Mouse (Mus musculus): ENCODE results near the gene Dpp7.

The Dpp7 gene

DNA sequence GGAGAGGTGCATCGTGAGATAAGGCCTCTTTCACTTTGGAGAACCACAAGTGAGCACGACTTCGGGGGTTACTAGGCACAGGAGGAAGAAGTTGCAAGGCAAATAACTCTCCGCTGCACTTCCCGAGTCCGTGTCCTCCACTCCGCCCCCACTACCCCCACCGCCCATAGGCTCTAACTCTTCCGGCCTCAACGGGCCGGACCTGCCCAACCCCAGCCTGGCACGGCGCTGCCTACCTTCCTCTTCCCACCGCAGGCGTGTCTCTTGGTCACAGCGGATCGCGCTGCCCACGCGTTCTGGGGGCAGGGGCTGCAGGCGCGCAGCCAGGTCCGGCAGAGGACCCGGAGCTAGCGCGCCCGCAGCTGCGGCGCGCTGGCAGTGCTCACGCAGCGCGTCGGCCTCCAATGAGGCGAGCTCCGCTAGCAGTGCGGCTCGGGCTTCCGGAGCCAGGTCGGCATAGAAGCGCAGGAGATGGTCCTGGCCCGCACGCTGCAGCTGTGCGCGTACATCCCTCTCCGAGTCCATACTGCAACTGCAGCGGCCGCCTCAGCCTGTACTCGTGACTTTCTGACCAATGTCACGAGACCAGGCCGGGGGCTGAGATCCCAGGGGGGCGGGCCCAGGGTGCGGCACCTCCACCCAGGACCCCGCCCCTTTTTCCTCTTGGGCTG lies 9.1 kb upstream of the Dpp7 start, which contains the start of gene Uap1l1:
TSS of gene Uap1l1 (minus strand) at position 592 of the 671 bp plus-strand sequence.
- peak; percentile 31 to 53 for DNase-seq

DNA sequence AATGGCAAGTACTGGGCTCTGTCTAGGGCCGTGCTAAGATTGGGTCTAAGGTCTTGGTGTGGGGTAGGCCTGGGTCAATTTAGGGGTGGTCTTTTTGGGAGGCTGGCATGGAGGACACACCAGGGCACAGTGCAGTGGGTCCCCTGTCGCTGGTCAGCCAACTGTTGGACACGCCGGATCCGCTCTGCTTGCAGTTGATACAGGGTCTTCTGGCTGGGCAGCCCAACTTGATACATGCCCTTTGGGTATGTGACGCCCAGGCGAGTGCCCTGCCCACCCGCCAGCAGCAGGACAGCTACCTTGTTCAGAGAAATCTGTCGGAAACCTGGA lies 8.6 kb upstream of the Dpp7 start:
- no peak for DNase-seq

DNA sequence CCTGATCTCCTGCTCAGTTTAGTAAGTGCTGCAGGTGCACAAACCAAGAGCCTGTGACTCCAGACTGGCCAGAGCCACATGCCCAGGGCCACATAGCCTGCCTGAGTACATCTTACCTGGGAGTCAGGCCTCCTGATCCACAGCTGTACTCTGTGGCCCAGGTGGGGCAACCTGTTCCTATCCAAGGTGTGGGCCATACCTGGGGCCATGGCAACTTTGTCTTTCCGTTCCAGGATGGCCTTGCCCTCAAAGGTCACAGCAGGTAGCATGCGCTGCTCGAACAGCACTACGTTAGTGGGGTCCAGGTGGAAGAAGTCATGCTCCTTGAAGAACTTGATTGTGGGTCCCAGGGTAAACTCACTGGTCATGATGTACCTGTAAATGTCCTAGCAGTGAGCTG lies 8.2 kb upstream of the Dpp7 start:
- no peak for DNase-seq

DNA sequence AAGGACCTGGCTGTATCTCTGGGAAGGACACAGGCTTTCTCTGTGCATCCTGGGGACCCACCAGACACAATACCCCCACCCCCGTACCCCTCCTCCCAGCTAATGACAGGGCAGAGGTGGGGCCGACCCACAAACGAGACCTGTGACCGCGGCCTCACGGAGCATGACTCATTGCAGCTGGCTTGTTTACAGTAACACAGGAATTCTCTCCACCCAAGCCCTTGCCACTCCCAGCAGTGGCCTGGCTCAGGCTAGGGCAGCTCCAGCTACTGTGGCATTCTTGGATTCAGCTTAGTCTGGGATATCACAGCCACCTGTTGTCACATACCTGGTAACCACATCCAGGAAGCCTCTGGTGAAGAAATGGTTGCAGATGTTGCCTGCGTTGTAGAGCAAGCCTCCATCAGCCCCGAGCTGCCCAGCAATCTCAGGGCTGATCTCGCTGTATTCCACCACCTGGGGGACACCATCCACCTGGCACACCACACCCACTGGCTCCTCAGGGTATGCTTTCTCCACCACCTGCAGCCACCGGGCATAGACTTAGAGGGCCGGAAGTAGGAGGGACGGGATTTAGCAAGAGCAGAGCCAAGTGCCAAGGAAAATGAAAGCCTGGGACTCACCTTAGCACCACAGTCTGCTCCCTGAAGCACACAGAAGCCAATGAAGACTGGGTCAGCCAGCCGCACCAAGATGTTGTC lies 7.5 kb upstream of the Dpp7 start:
- no peak for DNase-seq

DNA sequence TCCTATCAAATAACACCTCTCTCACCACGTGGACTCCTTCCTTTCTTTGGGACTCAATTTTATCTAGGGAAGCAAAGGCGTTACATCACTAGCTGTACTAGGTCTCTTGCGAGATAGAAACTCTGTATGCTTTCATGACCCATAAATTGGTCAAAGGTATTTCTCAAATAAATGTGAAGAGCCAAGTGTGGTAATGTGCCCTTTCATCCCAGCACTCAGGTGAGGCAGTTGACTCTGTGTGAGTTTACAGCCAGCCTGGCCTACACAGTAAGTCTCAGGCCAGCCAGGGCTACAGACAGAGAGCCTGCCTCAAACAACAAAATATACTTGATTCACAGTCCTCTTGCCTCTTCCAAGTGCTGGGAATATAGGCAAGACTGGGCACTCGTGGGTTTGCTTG lies 3.7 kb upstream of the Dpp7 start:
- DNase-seq = no peak

DNA sequence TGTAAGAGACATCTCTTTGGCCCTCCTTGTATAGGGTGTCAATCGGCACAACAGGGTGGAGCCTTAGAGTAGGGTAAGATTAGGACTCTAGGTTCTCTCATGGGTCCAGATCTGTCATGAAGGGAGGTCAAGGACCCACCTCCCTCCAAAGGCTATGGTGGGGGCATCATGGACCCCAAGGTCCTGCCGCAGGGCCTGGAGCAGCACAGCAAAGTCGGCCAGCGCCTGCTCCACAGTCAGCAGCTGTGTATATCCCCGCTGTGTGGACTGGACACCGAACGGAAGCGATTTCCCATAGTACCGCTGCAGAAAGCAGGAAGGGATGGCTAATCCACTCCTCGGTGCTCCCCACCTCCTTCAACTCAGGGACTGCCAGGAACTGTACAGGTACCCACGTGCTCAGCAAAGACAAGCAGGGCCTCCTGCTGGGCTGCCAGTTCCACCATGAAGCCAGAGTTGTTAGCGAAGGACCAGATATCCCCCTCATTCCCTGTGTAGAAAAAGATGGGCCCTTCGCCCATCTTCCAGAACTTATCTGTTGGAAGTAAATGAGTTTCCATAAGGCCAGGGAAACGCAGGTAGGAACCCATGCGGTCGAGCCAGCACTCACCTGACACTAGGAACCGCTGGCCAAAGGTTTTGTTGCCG lies 616 bp downstream of the Dpp7 start:
- no peak for DNase-seq

DNA sequence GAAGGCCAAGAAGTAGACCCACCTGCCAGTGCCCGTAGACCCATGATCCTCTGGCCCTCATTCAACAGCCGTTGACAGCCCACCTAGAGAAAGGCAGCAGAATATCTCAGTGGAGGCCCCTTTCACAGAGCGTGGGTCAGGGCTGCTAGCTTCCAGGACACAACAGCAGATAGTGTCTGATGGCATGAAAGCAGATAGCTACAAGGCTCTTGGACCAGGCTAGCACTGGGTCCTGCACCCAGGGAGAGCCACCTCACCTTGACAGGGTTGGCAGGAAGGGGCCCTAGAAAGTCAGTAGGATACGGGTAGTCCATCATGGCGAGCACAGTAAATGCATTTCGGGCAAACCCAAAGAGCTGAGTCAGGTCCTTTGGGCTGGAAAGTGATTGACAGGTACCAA lies 1.9 kb downstream of the Dpp7 start:
- DNase-seq = no peak

DNA sequence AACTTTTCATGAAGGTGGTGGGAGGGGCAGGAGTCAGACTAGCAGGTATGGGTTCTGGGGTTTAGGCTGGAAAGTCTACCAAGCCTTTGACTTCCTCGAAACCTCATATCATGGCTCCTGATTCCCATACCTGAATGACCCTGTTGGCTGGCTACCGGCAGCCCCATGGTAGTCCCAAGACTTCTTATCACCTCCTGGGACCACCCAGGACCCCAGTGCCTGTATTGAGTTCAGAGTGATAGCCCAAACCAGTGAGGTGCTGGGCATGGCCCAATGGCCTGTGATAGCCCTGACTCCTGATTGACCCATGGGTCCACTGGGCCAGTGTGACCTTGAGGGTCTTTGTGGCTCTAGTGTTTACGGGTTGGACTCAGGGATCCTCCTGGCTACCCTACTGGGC lies 5.5 kb downstream of the Dpp7 start:
- DNase-seq = no peak

DNA sequence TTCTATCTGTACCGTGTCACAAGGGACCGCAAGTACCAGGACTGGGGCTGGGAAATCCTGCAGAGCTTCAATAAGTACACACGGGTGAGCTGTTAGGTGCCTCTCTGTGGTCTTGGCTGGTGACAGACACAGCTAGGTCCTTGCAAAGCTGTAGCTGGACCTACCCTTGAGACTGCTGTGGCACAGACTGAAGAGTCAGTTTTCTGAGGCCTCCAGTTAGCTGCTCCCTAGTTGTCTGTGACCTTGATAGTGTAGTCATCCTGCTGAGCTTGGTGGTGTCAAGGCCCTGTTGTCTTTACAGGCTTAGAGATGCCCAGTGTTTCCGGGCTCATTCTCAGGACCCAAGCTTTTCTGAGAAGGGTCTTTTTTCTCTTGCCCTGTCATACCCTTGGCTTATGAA lies 6.7 kb downstream of the Dpp7 start:
- DNase-seq = no peak

DNA sequence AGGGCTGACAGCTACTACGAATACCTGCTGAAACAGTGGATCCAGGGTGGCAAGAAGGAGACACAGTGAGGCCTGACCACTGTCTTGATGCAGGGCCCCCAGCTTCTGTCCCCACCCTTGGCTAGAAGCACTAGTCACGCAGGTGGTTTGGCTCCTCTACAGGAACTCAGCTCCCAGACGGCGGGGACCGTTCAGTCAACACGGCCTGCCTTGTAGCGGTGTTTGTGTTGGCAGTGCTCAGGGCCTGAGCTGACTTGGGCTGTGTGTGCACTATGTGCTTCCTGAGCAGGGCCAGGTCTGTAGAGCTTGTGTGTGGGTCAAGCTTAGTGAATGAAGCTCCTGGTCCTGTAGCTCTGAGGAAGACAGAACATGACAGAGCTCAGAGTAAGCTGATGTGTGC lies 8.0 kb downstream of the Dpp7 start:
- DNase-seq = no peak

DNA sequence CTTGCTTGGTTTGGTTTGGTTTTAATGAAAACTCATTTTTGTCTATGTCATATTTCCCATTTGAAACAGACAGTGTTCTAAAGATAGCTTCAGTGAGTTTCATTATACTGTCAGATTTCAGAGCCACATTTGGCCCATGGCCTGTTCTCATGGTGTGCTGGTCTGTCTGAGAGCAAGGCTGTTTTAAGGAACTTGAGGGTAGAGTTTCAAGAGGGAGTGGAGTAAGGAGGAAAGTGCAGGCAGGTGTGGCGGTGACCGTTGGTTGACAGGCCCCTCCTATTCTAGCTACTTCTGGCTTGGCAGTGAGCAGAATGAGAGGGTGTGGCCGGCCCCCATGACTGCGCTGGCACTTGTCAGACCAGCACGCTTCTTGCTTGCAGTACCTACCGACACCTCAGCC lies 17.9 kb downstream of the Dpp7 start:
- no peak for DNase-seq

DNA sequence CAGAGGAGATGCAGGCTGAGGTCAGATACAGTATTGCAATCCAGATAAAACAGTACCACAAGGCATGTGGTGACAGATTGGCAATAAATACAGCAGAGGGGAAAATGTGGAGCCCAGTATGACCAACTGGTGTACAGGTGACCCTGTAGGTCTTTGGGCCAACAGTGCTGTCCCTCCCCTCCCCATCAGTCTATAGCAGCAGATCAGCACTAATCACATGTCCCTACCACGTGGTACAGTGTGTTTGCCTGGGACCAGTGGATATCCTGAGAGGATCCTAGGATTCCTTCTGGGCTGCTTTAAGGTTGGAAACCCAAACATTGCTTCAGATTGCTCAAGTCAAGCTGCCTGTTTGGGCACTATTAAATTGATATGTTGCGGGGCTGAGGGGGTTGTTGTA lies 22.6 kb downstream of the Dpp7 start:
- no peak for DNase-seq

DNA sequence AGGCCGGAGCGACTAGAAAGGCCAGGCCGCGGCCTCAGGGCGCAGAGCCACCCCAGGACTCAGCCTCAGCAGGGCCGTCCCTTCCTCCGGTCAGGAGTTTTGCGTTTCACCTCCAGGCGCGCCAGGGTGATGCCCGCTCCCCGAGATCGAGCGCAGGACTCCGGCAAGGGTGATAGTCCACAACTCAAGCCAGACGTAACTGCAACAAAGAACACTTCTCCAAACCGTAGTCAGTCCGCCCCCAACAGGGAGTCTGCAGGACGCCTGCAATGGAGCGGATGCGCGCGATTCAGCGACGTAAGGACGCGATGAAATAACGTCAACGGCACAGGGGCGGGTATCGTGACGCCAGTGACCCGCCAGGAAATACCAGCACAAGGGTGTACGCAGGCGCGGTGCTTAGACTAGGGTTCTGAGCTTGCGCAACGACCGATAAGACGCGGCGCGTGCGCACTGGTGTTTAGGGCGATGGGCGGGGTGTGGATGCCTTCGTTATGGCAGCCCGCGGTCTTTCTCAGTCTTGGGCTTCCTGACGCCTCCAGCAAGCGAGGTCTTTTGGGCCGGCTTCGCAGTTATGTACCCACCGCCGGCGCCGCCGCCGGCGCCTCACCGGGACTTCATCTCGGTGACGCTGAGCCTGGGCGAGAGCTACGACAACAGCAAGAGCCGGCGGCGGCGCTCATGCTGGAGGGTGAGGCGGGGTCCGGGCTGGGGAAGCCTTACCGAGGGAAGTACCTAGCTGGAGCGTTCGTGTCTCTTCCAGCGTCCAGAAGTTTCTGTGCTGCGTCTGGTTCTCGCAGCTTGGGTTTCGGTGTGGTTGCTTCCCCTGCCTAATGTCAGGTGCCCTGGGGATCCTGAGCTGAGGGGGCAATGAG lies 23.6 kb downstream of the Dpp7 start, which contains the start of gene Man1b1:
TSS of gene Man1b1 (plus strand) at position 53 of the 875 bp plus-strand sequence.
- DNase-seq = peak; percentile 99

DNA sequence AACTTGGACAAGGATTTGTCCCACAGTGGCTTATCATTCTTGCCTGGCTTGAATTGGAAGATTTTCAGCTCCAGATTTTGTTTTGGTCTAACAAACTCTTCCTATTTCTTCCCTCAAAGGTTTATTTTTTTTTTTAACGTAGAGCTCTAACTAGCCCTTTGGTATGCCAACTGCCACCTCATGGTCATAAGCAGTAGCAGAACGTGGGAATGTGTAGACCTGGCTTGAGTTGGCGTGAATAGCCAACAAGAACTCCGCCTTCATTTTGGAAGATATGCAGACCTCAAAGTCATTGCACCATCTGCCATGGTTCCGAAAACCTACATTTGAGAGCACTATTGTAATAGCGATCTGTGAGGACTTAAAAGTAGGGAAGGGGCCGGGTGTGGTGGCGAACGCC lies 24.7 kb downstream of the Dpp7 start:
- DNase-seq = peak in 1 of 2 experiments; percentile 12

DNA sequence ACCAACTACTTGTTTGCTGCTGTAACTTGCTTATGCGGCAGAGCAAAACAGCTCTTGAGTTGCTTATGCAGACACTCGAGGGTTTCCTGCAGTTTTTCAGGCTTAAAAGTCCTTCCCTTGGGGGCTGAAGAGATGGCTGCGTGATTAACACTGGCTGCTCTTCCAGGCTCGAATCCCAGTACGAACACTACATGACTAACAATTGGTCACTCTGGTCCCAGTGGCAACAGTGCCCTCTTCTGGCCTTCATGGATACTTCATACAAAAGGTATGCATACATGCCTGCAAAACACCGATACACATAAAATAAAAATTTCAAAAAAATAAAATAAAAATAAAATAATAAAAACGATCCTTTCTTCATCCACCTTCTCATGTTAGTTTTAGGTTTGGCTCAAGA lies 27.7 kb downstream of the Dpp7 start:
- peak; percentile 46 to 74 for DNase-seq

DNA sequence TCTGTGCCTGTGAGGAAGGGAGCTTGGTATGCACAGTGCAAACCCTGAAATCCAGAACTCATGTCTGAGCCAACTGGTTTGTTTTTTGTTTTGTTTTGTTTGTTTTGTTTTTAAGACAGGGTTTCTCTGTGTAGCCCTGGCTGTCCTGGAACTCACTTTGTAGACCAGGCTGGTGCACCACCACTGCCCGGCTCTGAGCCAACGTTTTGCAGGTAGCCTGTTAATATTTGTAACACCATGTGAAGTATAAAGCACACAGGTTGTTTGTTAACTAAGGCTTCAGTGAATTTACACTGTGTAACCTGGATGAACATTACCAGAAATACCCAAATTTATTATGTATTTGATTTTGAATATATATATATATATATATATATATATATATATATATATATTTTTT lies 30.1 kb downstream of the Dpp7 start:
- no peak for DNase-seq

DNA sequence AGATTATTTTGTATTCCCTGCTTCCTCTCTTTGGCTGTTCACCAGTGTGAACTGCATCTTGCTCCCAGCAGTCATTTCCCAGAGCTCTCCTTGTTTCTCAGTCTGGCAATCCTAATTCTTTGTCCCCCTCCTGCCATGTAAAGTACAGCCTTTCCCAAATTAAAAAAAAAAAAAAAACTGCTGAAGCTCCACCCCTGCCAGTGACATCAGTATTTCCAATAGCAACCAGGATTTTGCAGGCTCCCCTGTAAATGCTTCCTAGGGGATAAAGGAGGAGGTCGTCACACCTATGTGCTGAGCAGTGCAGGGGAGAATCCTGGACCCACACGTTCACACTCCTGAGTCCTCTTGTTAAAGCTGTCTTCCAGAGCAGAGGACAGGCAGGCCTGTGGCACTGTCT lies 36.1 kb downstream of the Dpp7 start:
- DNase-seq = no peak

DNA sequence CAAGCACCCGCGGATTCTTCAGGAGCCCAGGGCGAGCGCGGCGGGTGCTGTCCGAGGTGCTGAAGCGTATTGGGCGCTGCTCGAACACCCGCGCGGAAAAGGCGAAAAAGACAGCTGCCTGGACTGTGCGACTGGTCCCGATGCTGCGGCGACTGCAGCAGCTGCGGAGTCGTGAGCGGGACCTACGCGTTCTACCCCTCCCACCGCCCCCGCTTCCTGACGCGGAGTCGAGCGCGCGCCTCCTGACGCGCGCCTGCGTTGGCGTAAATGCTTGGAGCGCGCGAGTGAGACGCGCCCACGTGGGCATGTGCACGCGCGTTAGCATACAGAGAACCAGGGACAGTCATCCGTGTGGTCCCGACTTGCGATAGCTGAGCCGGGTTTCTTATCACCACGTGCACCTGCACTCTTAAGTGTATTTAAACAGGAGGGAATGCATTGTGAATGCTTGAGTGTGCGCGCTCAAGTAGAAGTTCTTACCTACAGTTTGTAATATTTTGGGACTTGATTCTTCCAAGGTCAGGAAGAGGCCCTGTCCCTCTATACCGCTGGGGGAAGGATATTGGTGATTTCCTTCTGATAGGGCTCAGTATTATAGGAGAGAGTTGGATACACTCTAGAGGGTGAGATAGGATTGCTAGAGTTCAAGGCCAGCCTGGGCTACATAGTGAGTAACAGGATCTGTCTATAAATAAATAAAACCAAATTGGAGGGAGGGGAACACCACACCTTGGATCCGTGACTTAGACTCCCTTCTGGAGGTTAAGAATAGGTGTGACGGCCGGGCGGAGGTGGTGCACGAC lies 37.0 kb downstream of the Dpp7 start, which contains the start of gene Grin1:
TSS of gene Grin1 (minus strand) at position 217 of the 803 bp plus-strand sequence.
- peak; percentile 87 to 90 for DNase-seq

DNA sequence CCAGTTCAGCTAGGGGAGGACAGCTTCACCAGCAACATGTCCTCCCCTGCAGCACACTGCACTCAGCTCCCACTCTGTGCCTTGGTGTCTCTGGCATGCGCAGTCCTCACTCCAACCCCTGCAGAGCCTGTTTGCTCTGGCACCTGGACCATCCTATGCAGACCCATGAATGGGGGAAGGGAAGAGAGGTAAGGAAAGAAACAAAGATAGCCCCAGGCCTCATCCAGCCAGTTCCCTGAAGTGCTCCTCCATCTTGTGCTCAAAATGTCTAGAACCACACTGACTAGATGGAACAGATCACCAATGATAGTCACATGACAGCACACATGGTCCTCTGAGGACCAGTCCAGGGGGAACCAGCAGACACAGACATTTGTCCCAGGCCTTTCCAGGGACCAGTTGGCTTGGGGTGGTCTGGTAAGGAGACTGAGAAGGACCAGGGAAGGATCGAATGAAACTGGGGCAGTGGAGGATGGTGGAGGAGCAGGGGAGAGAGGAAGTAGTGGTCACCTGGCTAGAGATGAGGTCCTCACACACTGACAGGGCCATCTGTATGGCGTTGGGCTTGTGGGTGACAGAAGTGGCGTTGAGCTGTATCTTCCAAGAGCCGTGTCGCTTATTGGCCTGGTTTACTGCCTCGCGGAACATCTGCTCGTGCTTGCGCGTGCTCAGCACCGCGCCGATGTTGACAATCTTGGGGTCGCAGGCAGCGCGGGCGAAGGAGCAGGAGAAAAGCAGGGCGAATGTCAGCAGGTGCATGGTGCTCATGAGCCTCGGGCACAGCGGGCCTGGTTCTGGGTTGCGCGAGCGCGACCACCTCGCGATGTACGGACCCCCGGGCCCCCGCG lies 37.8 kb downstream of the Dpp7 start:
- DNase-seq = peak; percentile 64 to 70

DNA sequence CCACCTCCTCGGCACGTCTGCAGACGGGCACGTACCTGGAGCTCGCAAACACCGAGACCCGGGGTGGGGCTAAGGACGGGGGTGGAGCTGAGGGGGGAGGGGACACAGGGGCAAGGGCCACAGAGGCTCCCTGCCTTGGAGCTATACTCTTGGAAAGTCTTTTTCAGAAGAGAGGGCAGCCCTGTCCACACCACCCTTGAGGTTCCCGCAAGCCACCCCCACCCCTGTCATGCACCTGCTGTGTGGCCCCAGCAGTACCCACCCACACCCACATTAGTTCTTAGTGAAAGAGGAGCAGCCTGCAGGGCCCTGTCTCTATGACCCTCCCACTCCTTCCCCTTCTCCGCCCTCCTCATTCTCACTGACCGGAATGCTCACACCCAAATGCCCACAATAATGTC lies 44.7 kb downstream of the Dpp7 start:
- DNase-seq = no peak

DNA sequence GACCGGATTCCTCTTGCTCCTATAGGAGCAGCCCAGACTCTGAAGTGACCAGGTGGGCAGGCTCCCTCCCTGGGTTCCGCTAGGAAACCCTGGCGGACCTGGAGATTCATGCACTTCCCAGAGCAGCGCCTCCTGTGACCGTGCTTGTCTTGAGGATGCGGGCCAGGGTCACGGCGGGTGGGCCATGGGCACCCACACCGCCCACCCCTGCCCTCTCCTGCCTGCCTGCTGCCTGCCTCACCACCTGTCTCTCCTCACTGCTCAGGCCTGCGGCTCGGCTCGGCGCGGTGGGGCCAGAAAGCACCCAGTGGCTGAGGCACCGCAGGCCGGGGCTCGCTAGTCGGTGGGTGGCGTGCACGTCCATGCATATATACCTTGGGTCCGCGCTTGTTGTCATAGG lies 45.2 kb downstream of the Dpp7 start:
- peak; percentile 36 to 48 for DNase-seq

Measured in cerebellum, postnatal 36 days (tissue).